Mouse (Mus musculus) kidney, embryonic 14.5 days (tissue): ENCODE measurements around the gene 4933427D14Rik. TPM values are rescaled to one million over a fixed set of nuclear protein-coding genes. Genes with fewer than 3 reads are reported as not detected.

ENCODE experiments used
- ATAC-seq: fragments of 200-750 bp; cut with Nextera tagmentation; 2 replicates; pipeline ENCODE4 v1.8.0; 2017; ENCODE audit warnings: moderate number of reproducible peaks, mild to moderate bottlenecking, moderate TSS enrichment, moderate library complexity; ENCODE audit not compliant: low FRiP score, low TSS enrichment
- H3K27ac ChIP-seq: fragments of 300-500 bp; sonication (generic); 2 replicates; pipeline ENCODE4 v1.5.1; 2014; ENCODE audit warnings: low read depth, mild to moderate bottlenecking, low read length, moderate library complexity, mixed read lengths
- H3K27me3 ChIP-seq: fragments of 300-500 bp; sonication (generic); 2 replicates; pipeline ENCODE4 v1.6.1; 2014; ENCODE audit warnings: mild to moderate bottlenecking, low read length; ENCODE audit not compliant: control insufficient read depth, insufficient read depth
- H3K36me3 ChIP-seq: fragments of 300-500 bp; sonication (generic); 2 replicates; pipeline ENCODE4 v1.6.1; 2014; ENCODE audit warnings: low read length, mixed read lengths; ENCODE audit not compliant: control insufficient read depth, insufficient read depth
- H3K4me1 ChIP-seq: fragments of 300-500 bp; sonication (generic); 2 replicates; pipeline ENCODE4 v1.6.1; 2014; ENCODE audit warnings: low read length, mixed read lengths; ENCODE audit not compliant: control insufficient read depth, insufficient read depth
- H3K4me2 ChIP-seq: fragments of 300-500 bp; sonication (generic); replicated peaks from 2 replicates; pipeline ENCODE4 v1.6.1; 2014; ENCODE audit warnings: low read depth, mild to moderate bottlenecking, low read length
- H3K4me3 ChIP-seq: fragments of 300-500 bp; sonication (generic); 2 replicates; pipeline ENCODE4 v1.5.1; 2014; ENCODE audit warnings: mild to moderate bottlenecking, low read length
- H3K9ac ChIP-seq: fragments of 300-500 bp; sonication (generic); 2 replicates; pipeline ENCODE4 v1.6.1; 2014; ENCODE audit warnings: low read depth, mild to moderate bottlenecking, low read length, moderate library complexity
- H3K9me3 ChIP-seq: fragments of 300-500 bp; sonication (generic); 2 replicates; pipeline ENCODE4 v1.6.1; 2016; ENCODE audit warnings: low read length; ENCODE audit not compliant: control insufficient read depth
- WGBS: fragments of 180-500 bp; shearing (Covaris S2); extraction: QIAGEN DNeasy Blood & Tissue Kit; methylation state at CpG from one replicate; pipeline ENCODE4 v1.1.7; 2014; 5-methylcytosine and 5-hydroxymethylcytosine counted together
- polyA plus RNA-seq: library from polyadenylated mRNA; unstranded; fragments of >200 nt; fragmentation: Nextera tagmentation; extraction: Ambion mirVana; gene quantifications from 2 replicates; pipeline ENCODE4 v1.2.1, GENCODE M21; 2014

Gene 4933427D14Rik
- polyA plus RNA-seq, 1 experiment from 2014 or later = 18.1 TPM

GRCm38 (mm10) chr11:72226901-72227300 is 19.6 kb upstream of the 4933427D14Rik start:
- no peaks in the 10 kb centered on the region for H3K4me1 ChIP-seq
- H3K4me2 ChIP-seq = no peak overlapping the region
- H3K9ac ChIP-seq = no peak overlapping the region
- no peaks in the 10 kb centered on the region for H3K9me3 ChIP-seq
- 90% methylated on average over 6 of the region's 6 CpGs for WGBS
- ATAC-seq = no peak
- no peaks in the 10 kb centered on the region for H3K36me3 ChIP-seq
- H3K27me3 ChIP-seq = no peaks in the 10 kb centered on the region
- H3K4me3 ChIP-seq = no peak overlapping the region
- no peak overlapping the region for H3K27ac ChIP-seq

GRCm38 (mm10) chr11:72226020-72226791 is 18.9 kb upstream of the 4933427D14Rik start:
- no peak overlapping the region for H3K27ac ChIP-seq
- no peaks in the 10 kb centered on the region for H3K9me3 ChIP-seq
- H3K4me2 ChIP-seq = no peak overlapping the region
- H3K4me1 ChIP-seq = no peaks in the 10 kb centered on the region
- no peak for ATAC-seq
- H3K9ac ChIP-seq = no peak overlapping the region
- 84% methylated on average over 10 of the region's 10 CpGs for WGBS
- H3K36me3 ChIP-seq = no peaks in the 10 kb centered on the region
- no peak overlapping the region for H3K4me3 ChIP-seq
- no peaks in the 10 kb centered on the region for H3K27me3 ChIP-seq

GRCm38 (mm10) chr11:72224865-72225264 is 17.6 kb upstream of the 4933427D14Rik start:
- Histone ChIP-seq H3K27ac (no peak overlapping the region), H3K9ac (no peak overlapping the region), H3K4me3 (no peak overlapping the region), H3K9me3 (no peaks in the 10 kb centered on the region), H3K36me3 (no peaks in the 10 kb centered on the region), H3K4me1 (no peaks in the 10 kb centered on the region), H3K27me3 (no peaks in the 10 kb centered on the region), H3K4me2 (no peak overlapping the region)
- ATAC-seq = peak; percentile 76; the same call in 1 of the 2 replicates
- 15% methylated on average over 5 of the region's 5 CpGs for WGBS

GRCm38 (mm10) chr11:72223414-72223813 is 16.2 kb upstream of the 4933427D14Rik start:
- H3K27me3 ChIP-seq = no peaks in the 10 kb centered on the region
- ATAC-seq = no peak
- H3K9me3 ChIP-seq = no peaks in the 10 kb centered on the region
- no peak overlapping the region for H3K4me2 ChIP-seq
- no peaks in the 10 kb centered on the region for H3K4me1 ChIP-seq
- no peaks in the 10 kb centered on the region for H3K36me3 ChIP-seq
- no peak overlapping the region for H3K4me3 ChIP-seq
- no peak overlapping the region for H3K9ac ChIP-seq
- no peak overlapping the region for H3K27ac ChIP-seq
- whole genome bisulfite sequencing = 80% methylated on average over 4 of the region's 4 CpGs

- no peak overlapping the region for H3K4me3 ChIP-seq
Observed at GRCm38 (mm10) chr11:72221278-72221677, 14.0 kb upstream of the 4933427D14Rik start.

GRCm38 (mm10) chr11:72217116-72217515 is 9.9 kb upstream of the 4933427D14Rik start:
- H3K4me3 ChIP-seq = no peak overlapping the region
- H3K4me1 ChIP-seq = no peaks in the 10 kb centered on the region
- no peak overlapping the region for H3K9ac ChIP-seq
- no peak overlapping the region for H3K27ac ChIP-seq
- WGBS = 81% methylated on average over 5 of the region's 5 CpGs
- ATAC-seq = no peak
- no peaks in the 10 kb centered on the region for H3K27me3 ChIP-seq
- peaks cover 10% of the 10 kb centered on the region for H3K36me3 ChIP-seq
- no peak overlapping the region for H3K4me2 ChIP-seq
- no peaks in the 10 kb centered on the region for H3K9me3 ChIP-seq

More at GRCm38 (mm10) chr11:72221278-72221677, 14.0 kb upstream of the 4933427D14Rik start:
- no peaks in the 10 kb centered on the region for H3K36me3 ChIP-seq
- 17% methylated on average over 6 of the region's 6 CpGs for WGBS
- H3K9me3 ChIP-seq = no peaks in the 10 kb centered on the region
- H3K4me2 ChIP-seq = no peak overlapping the region
- no peaks in the 10 kb centered on the region for H3K4me1 ChIP-seq
- H3K27ac ChIP-seq = no peak overlapping the region
- 0 out of 2 replicates have a peak, but pooled peaks have one; percentile 61 for ATAC-seq
- H3K9ac ChIP-seq = no peak overlapping the region
- H3K27me3 ChIP-seq = no peaks in the 10 kb centered on the region

- Histone ChIP-seq H3K27me3 (no peaks in the 10 kb centered on the region), H3K4me2 (peak within 1 kb of the TSS; percentile 93), H3K36me3 (peaks cover 27% of the 10 kb centered on the region), H3K27ac (peak within 1 kb of the TSS; percentile 55; the same call in 1 of the 2 replicates), H3K4me3 (peak within 1 kb of the TSS; percentile 92), H3K9ac (peak within 1 kb of the TSS; percentile 86), H3K9me3 (no peaks in the 10 kb centered on the region), H3K4me1 (no peaks in the 10 kb centered on the region)
- WGBS = 2% methylated on average over 29 of the region's 29 CpGs
- ATAC-seq = peak; percentile 80
Observed at GRCm38 (mm10) chr11:72215410-72215797, 8.1 kb upstream of the 4933427D14Rik start, which contains the start of gene Med31. TSS of gene Med31 (minus strand) at chr11:72215592.

GRCm38 (mm10) chr11:72214591-72215409 is 7.5 kb upstream of the 4933427D14Rik start:
- Histone ChIP-seq H3K9me3 (no peaks in the 10 kb centered on the region), H3K4me1 (no peaks in the 10 kb centered on the region), H3K27me3 (no peaks in the 10 kb centered on the region), H3K27ac (peak overlapping the region; percentile 55; the same call in 1 of the 2 replicates), H3K9ac (peak overlapping the region; percentile 86), H3K36me3 (peaks cover 33% of the 10 kb centered on the region), H3K4me2 (peak overlapping the region; percentile 93), H3K4me3 (peak overlapping the region; percentile 92)
- ATAC-seq = peak; percentile 95
- WGBS = 1% methylated on average over 51 of the region's 51 CpGs
